In the genomic region with DNA sequence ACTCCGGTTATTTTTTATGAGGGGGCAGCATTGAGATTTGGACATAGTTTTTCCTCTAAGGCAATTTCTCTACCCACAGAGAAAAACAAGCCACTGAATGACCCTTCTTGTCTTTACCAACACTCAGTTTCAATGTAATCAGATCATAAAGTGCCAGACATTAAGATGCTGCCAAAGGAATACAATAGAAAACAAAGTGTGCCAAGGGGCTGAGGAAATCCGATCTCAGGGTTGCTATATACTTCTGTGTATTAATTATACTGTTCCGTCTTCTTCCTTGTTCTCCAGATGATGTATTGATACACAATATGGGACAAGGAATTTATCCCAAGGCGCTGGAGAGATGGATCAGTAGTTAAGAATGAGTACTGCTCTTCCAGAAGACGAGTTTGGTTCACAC, we compare ENCODE assay signal across 18 mouse cellular contexts.
"Had no signal": no experiment of that assay in that cellular context is flagged by ENCODE, and none has a peak within 500 bp of the region (broad histone marks: within the 10 kb centered on the region; RNA-seq: fewer than 3 reads in every experiment).

No protein-coding gene starts in this region.

- DNase-seq: cerebellum, adult 2 months; cerebellum, adult 8-10 months; cerebellum, adult 9-10 months; cerebellum, adult 9-11 months; cerebellum, postnatal 10 days; cerebellum, postnatal 14 days; cerebellum, postnatal 25 days; cerebellum, postnatal 36 days; embryo, embryonic 11 days; forebrain, postnatal 0 days; gastrocnemius, adult 2 months; gastrocnemius, postnatal 10 days; gastrocnemius, postnatal 14 days; gastrocnemius, postnatal 25 days; gastrocnemius, postnatal 36 days; heart, adult 11 months; heart, adult 18-20 months; heart, adult 2 months had no signal
